Mouse (Mus musculus) spleen, postnatal 10 days (tissue): ENCODE results near the gene Sv2b.

Experiments used
- DNase-seq, 2 experiments: peaks; one replicate each; pipeline ENCODE4 v3.0.0; 2021 to 2022; ENCODE audit warnings: low spot score in 2 of 2

Gene Sv2b

GRCm38 (mm10) chr7:75292246-75292645, 16.8 kb downstream of the Sv2b start:
- DNase-seq = no peak

GRCm38 (mm10) chr7:75290554-75290953, 18.5 kb downstream of the Sv2b start:
- no peak for DNase-seq

GRCm38 (mm10) chr7:75287237-75287636, 21.8 kb downstream of the Sv2b start:
- no peak for DNase-seq

- DNase-seq = no peak
Observed at GRCm38 (mm10) chr7:75282951-75283350, 26.1 kb downstream of the Sv2b start.

- DNase-seq = no peak
Observed at GRCm38 (mm10) chr7:75282080-75282650, 26.9 kb downstream of the Sv2b start.

GRCm38 (mm10) chr7:75281106-75281505, 28.0 kb downstream of the Sv2b start:
- no peak for DNase-seq

- DNase-seq = no peak
Observed at GRCm38 (mm10) chr7:75277847-75278246, 31.2 kb downstream of the Sv2b start.

GRCm38 (mm10) chr7:75276739-75277138, 32.3 kb downstream of the Sv2b start:
- no peak for DNase-seq

GRCm38 (mm10) chr7:75274518-75274917, 34.5 kb downstream of the Sv2b start:
- DNase-seq = no peak

GRCm38 (mm10) chr7:75273633-75274032, 35.4 kb downstream of the Sv2b start:
- no peak for DNase-seq

GRCm38 (mm10) chr7:75271921-75272381, 37.1 kb downstream of the Sv2b start:
- no peak for DNase-seq

- DNase-seq = no peak
Observed at GRCm38 (mm10) chr7:75271306-75271705, 37.8 kb downstream of the Sv2b start.

GRCm38 (mm10) chr7:75267236-75267635, 41.8 kb downstream of the Sv2b start:
- no peak for DNase-seq

- DNase-seq = no peak
Observed at GRCm38 (mm10) chr7:75265241-75265640, 43.8 kb downstream of the Sv2b start.

- DNase-seq = no peak
Observed at GRCm38 (mm10) chr7:75259945-75260344, 49.1 kb downstream of the Sv2b start.

GRCm38 (mm10) chr7:75253611-75254250, 55.3 kb downstream of the Sv2b start:
- no peak for DNase-seq

GRCm38 (mm10) chr7:75240754-75241507, 68.1 kb downstream of the Sv2b start:
- no peak for DNase-seq

- no peak for DNase-seq
Observed at GRCm38 (mm10) chr7:75236386-75236785, 72.7 kb downstream of the Sv2b start.

GRCm38 (mm10) chr7:75224206-75224605, 84.9 kb downstream of the Sv2b start:
- no peak for DNase-seq

- DNase-seq = no peak
Observed at GRCm38 (mm10) chr7:75222704-75223431, 86.2 kb downstream of the Sv2b start.

- no peak for DNase-seq
Observed at GRCm38 (mm10) chr7:75220786-75221185, 88.3 kb downstream of the Sv2b start.

- no peak for DNase-seq
Observed at GRCm38 (mm10) chr7:75220296-75220695, 88.8 kb downstream of the Sv2b start.
